Mouse (Mus musculus): Measurements from ENCODE around the gene Ramp2.

Gene Ramp2

GRCm38 (mm10) chr11:101245855-101246701 lies at the start of gene Ramp2:
TSS of gene Ramp2 (plus strand) at chr11:101246028.
- TF ChIP-seq GATA4 (IDR thresholded peaks at IDR 0.05; ENCODE audit: insufficient replicate concordance, low read length): no peak

GRCm38 (mm10) chr11:101196175-101196574 lies 49.7 kb upstream of the Ramp2 start:
- TF ChIP-seq GATA4 (IDR thresholded peaks at IDR 0.05; ENCODE audit: insufficient replicate concordance, low read length): no peak

DNA sequence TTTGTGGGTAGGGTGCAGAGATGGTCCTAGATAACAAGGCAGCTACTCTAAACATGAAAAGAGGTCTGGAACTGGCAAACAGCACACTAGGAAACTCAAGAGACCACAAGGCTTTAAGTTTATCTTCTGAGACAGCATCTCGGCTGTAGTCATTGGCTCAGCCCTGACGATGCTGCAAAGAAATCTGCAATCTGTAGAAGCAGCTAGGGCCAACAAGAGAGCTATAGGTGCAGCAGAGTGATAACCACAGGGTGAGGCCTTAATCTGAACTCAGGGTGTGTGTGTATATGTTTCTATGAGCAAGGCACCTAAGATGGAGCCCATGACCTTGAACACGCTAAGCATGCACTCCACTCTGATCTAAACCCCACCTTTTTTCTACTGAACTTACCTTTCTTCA lies 46.3 kb upstream of the Ramp2 start:
- TF ChIP-seq GATA4 (IDR thresholded peaks at IDR 0.05; ENCODE audit: insufficient replicate concordance, low read length): no peak

DNA sequence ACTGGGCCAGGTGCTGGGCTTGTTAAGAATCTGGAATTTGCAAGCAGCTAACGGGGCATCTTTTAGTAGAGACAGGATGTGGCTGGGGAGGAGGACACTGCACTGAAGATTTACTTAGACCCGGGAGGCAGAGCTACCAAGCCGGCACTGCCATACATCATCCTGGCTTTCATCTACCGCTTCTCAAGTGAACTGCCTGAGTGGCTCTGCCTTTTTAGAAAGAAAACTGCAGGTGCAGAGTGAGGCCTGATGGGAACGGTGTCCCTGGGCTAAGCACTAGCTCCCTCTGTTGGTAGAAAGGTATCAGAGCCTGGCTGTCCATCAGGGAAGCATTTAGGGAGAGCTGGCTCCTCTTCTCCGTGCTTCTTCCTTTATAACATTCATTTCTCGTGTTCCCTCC lies 44.8 kb upstream of the Ramp2 start:
- no peak for TF ChIP-seq GATA4 (IDR thresholded peaks at IDR 0.05; ENCODE audit: insufficient replicate concordance, low read length)

DNA sequence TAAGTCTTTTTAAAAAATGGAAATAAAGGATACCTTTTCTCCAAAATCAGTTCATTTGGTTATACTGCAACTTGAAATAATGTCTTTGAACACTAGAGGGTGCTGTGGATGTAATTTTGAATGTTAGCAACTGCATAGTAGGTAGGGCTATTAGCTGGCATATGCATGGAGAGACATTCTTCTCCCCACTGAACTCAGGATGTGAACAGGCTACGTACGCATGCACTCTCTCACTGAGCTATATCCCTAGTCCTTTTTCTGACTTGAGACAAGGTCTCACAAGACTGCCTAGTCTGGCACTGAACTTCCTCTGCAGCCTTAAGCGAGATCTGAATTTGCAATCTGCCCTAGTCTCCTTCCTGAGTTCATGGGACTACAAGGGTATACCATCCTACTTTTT lies 33.9 kb upstream of the Ramp2 start:
- TF ChIP-seq GATA4 (IDR thresholded peaks at IDR 0.05; ENCODE audit: insufficient replicate concordance, low read length): no peak

DNA sequence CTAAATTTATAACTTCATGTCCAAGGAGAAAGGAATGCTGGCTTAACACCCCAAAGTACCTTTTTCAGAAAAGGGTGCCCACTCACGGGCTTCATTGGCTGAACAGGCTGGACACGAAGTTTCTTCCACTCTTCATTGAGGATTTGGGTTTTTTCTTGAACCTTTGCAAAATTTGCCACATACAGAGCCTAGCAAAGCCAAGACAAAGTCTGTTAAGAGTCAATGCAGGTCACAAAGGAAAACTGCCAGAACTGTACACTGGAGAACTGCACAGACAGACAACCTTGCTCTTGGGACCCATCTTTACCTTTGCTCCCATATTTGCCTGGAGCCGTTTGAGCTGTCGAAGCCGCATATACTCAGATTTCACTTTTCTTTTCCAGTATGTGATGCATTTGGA lies 28.9 kb upstream of the Ramp2 start:
- TF ChIP-seq GATA4 (IDR thresholded peaks at IDR 0.05; ENCODE audit: insufficient replicate concordance, low read length): no peak

DNA sequence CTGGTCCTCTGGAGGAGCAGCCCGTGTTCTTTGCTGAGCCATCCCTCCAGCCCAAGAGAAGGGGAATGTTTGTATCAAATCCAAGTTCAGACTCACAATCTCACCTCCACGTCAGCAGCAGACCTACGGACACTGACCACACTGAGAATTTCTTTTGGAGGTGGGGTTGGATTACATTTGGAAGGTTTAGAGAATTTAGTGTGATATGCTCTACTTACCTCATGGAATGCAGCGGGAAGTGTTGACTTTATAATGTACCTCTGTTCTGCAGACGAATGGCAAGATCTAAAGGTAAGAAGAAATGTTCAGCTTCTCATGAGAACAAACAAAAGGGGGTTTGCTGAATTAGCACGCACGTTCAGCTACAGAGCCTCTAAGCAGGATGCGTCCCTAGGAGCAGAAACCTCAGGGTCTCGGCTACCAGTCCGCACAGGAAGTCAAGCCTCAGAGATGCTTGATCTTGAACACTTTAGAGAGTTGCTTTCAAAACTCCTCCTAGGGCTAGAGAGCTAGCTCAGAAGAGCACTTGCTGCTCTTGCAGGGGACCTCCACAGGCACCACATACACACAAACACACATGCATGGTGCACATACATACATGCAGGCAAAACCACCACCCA lies 27.3 kb upstream of the Ramp2 start:
- no peak for TF ChIP-seq GATA4 (IDR thresholded peaks at IDR 0.05; ENCODE audit: insufficient replicate concordance, low read length)

DNA sequence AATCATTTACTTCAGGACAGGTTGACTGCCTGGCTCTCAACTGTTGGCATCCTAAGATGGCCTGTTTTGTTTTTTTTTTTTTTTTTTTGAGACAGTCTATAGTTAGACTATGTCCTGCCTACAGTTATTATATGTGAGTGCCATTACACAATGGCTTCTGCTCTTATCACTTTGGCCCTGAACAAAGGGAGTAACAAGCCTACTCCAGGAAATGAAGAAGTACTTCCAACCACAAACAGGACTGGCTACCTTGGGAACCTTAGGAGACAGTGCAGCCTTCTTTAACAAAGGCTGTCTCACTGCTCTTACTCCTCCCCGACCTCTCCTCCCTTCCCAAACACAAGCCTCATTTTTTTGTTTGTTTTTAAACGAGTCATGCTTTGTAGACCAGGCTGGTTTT lies 25.0 kb upstream of the Ramp2 start:
- no peak for TF ChIP-seq GATA4 (IDR thresholded peaks at IDR 0.05; ENCODE audit: insufficient replicate concordance, low read length)

GRCm38 (mm10) chr11:101221306-101221986 lies 24.4 kb upstream of the Ramp2 start:
- no peak for TF ChIP-seq GATA4 (IDR thresholded peaks at IDR 0.05; ENCODE audit: insufficient replicate concordance, low read length)

DNA sequence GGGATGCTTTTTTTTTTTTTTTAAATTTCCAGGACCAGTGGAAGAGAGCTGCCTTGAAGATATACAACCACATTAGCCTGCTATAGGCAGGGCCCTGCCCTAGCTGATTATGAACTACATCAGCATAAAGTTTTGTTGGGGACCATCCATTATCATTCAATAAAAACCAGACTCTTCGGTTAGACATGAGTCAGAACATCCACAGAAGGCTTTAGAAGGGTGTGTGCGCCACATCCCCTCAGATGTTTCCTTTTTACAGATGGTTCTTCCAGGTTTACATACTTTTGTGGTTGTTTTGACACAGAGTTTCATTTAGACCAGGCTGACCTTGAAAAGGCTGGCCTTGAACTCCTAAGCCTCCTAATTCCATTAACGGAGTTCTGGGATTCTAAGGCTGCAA lies 21.5 kb upstream of the Ramp2 start:
- no peak for TF ChIP-seq GATA4 (IDR thresholded peaks at IDR 0.05; ENCODE audit: insufficient replicate concordance, low read length)

DNA sequence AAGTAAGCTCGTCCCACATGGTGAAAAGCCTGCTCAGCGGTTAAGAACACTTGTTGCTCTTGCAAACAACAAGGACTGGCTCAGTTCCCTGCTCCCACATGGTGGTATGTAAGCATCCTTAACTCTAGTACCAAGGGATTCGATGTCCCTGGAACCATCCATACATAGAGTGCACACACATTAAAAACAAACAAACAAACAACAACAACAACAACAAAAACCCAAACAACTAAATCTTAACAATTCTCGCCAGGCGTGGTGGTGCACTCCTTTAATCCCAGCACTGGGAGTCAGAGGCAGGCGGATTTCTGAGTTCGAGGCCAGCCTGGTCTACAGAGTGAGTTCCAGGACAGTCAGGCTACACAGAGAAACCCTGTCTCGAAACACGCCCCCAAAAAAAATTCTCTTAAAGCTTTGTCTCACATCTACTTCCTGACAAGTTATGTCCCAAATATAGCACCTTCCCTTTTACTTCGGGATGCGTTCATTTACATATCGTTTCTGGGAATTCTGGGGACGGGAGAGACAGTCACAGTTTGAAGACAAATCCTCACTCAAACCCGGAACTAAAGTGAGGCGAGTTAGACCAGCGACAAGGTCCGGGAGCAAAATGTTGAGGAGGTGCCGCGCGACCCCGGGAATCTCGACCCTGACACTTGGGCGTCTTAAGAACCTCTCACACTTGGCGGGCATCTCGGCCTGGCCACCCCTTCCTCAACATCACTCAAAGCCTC lies 20.3 kb upstream of the Ramp2 start:
- no peak for TF ChIP-seq GATA4 (IDR thresholded peaks at IDR 0.05; ENCODE audit: insufficient replicate concordance, low read length)

GRCm38 (mm10) chr11:101226065-101226701 lies 19.6 kb upstream of the Ramp2 start, which contains the start of gene Ezh1:
TSS of gene Ezh1 (minus strand) at chr11:101226463.
- no peak; the same call in 1 of the 2 replicates for TF ChIP-seq GATA4 (IDR thresholded peaks at IDR 0.05; ENCODE audit: insufficient replicate concordance, low read length)

DNA sequence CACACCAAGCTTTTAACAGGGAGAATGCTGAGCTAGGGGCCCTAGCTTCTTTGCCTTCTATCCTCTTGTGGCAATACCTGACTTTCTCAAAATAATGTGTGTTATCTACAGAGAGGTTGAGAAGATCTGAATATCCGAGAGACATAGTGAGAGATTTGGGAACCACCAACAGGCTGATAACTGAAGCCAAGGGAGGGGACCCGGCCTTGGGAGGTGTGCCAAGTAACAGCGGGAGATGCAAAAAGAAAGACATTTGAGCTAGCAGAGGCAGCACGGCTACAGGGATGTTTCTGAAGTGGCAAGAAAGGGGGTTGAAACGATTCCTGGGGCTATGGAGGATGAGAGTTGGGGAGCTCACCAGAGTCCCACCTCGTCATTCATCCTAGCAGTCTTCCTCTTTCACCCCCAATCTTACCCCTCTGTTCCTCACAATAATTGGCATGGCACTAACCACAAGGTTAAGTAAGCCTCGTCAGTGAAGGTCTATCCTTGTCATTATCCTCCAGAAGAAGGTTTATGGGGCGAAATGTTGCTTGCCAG lies 16.4 kb upstream of the Ramp2 start:
- no peak for TF ChIP-seq GATA4 (IDR thresholded peaks at IDR 0.05; ENCODE audit: insufficient replicate concordance, low read length)

DNA sequence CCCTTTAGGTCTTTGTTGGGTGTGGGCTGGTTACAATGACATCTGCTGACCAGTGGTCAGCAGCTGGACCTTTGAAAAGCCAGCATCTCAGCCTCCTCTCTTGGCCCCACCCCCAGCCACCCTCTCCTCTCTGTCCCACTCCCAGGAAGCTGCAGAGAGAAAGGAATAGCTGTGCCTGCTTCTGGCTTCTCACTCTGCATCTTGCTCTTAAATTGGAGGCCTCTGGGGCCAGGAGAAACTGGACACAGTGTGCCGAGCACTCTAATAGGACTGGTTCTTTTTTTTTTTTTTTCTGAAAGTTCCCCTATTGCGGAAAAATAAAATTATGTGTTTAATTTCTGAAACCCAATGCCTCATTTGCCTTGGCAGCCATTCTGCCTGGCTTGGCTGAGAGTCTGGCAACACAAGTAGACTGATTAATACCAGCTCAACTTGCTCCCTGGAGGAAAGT lies 15.7 kb upstream of the Ramp2 start:
- TF ChIP-seq GATA4 (IDR thresholded peaks at IDR 0.05; ENCODE audit: insufficient replicate concordance, low read length): no peak

Data from liver, adult (tissue).